Mouse (Mus musculus) CD8-positive naive resting alpha-beta T cell, adult 2 months (primary cell): ENCODE measurements around the gene Irf9.

ENCODE experiments used
- DNase-seq, 2 experiments: peaks; one replicate each; pipeline ENCODE4 v3.0.0; 2022; ENCODE audit warnings: low read depth in 2 of 2, low spot score in 2 of 2

Irf9 gene

DNA sequence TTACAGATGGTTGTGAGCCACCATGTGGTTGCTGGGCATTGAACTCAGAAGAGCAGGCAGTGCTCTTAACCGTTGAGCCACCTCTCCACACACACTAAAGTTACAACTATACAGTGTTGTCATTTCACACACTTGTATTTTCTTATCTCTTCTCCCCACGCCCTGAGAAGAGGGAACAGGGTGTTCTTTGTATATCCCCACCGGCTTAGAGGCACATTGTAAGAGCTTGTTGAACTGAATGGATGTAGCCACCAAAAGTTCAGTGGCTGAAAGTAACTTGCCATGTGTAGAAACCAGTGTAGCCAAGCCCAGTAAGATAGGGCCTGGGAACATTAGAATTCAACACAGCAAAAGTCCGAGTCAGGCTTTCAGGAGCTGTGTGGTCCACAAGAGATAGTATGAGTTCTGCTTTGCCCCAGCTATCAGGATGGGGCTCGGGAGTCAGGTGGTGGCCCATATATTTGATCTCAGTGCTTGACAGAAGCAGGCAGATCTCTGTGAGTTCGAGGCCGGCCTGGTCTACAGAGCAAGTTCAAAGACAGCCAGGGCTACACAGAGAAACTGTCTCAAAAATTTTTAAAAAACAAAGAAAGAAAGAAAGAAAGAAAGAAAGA lies 11.3 kb downstream of the Irf9 start:
- DNase-seq = no peak

DNA sequence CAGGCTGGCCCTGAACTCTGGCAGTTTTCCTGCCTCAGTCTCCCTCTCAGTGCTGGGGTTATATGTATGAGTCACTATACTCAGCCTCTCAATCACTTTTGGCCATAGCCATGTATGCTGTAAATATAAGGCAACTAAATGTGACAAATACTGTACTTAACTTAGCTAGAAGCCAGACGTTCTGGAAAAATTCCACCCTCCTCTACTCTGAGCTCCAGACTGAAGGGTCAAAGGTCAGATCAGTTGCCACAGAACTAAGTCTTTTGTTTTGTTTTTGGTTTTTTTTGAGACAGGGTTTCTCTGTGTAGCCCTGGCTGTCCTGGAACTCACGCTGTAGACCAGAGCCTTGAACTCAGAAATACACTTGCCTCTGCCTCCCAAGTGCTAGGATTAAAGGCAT lies 12.5 kb downstream of the Irf9 start:
- no peak for DNase-seq

DNA sequence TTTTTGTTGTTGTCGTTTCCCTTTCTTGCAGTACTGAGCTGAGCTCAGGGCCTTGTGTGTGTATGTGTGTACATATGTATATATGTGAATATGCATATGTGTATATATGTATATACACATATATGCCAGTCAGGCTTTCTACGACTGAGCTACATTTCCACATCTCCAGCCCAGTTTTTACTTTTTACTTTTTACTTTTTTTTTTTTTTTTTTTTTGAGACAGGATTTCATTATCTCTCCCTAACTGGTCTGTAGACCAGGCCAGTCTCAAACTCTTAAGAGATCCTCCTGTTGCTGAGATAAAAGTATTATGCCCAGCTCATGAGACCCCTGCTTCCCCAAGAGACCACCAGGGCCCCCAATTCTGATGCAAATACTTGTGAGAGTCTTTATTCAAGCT lies 13.5 kb downstream of the Irf9 start:
- DNase-seq = no peak

DNA sequence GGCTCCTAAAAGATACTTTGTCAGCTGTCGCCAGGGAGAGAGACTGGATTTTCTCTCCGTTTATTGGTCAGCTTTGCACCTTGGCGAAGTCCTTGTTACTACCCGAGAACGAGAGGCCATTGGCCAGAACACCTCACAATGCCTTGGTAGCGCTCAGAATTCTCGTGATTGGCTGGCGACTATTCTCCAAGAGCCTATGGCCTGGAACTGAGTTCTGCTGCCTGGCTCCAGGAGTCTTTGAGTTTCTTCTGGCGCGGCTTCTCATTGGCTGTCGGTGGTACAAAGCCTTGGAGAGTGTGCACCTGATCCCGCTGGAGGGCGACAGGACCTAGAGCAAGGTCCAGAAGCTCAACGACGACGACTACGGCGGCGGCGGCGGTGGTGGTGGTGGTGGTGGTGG lies 14.5 kb downstream of the Irf9 start, which contains the start of gene Rec8:
Gene Rec8, plus strand, starts transcription at position 216 of the 400 bp plus-strand sequence.
- DNase-seq = no peak

DNA sequence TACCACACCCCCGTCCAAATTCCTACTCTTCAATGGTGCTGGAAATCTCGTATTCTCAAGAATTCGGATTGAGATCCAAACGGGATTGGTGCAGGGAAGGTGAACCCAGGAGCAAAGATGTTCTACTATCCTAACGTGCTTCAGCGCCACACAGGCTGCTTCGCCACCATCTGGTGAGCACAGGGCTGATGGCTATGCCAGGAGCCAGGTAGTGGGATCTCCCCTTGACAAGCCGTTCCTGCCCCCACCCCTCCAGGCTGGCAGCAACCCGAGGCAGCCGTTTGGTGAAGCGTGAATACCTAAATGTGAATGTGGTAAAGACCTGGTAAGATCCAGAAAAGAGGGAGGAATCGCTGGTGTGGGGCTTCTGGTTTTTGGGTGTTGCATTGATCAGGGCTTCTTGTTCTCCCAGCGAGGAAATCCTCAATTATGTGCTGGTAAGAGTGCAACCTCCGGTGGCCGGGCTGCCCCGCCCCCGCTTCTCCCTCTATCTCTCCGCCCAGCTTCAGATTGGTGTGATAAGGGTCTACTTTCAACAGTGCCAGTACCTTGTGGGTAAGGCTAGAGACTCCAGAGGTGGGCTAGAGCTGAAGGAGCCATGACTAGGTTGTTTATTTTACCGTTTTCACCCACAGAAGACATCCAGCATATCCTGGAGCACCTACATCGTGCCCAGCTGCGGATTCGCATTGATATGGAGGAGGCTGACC lies 15.3 kb downstream of the Irf9 start:
- no peak for DNase-seq

DNA sequence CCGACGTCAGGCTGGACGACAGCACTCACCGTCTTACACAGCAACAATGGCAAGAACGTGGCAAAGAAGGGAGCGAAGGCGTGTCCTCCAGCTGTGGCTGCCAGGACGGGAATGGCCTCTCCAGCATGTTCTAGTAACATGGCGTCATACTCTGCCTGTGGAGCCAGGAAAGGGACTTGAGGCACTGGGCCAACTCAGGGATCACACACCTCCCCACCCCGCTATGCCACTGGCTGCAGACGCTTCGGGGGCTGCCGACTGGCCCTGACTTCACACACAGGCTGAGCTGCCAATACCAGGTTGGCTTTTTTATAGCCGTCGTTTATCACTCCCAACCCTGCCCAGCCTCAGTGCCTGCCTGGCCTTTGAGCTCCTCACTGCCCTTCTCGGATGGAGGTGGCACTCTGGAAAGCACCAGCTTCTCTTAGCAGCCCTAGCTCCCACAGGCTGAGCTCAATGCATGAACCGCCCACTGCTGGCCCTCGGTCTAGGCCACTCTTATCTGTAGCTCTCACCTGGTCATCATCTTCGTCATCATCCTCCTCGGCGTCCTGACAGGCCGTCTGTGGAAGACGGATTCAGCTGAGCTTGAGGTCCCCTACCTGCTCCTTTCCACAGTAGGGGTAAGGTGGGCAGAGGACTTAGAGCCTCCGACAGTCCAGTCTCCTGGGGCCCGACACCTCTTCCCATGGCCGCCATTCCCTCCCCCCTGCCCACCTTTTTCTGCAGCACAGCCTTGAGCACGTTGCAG lies 24.9 kb downstream of the Irf9 start:
- no peak for DNase-seq

DNA sequence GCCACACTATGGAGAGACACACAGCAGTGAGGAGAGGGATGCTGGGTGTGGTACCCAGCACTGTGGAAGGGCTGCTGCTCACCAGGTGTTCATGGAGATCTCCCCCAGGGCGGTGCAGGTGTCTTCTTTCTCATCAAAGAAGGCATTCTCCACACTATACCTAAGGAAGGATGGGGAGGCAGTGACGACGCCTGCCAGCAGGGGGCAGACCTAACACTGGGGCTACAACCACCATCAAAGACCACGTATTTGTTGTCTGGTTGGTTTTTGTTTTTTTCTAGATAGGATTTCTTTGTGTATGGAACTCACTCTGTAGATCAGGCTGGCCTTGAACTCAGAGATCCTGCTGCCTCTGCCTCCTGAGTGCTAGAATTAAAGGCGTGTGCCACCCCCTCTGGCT lies 25.9 kb downstream of the Irf9 start:
- DNase-seq = peak; percentile 76 to 87

DNA sequence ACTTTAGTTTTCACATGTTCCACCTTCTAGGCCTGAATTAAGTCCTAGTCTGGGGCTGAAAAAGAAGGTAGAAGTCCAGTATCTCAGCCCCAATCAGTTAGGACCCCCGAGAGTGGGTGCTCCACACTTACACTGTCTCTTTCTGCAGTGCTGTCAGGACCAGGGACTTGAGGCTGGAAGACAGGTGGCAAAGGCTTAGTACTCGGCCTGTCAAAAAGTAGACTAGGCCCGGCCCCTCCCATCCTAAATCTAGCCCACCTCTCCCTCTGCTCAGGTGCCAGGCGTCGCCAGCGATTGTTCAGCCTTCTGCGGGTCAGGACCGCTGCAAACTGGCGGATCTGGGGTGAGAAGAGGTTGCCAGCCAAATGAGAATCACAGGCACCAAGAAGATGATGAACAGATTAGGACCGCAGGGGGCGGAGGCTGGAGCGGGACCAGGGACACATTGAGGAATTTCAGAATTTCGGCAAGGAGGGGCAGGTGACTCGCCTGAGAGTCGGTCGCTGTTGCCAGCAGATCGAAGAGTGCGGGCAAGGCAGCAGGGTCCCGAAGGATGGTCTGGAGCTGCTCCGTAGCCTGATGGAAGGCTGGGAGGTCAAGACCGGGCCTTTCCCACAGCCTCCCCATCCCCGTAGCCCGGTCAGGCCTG lies 31.6 kb downstream of the Irf9 start:
- no peak for DNase-seq

DNA sequence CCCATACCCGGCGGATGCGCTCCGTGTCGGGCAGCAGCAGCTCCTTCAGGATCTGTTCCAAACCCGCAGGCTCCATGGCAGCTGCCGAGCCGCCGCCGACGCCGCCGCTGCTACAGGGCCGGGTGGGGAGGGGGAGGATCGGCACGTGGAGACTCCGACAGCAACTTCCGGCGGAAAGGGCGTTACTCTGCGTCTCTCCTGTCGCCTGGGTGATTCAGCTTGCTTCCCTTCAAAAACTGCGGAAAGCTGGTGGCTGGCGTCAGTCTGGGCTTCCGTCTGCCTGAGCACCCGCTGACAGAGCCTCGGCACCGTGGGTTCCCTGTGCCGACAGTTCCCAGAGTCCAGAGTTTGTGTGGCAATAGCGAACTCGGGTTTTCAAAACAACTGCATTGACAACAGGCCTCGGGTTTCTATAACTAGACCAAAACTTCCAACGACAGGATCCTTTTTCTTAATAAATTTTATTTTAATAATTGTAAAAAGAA lies 32.2 kb downstream of the Irf9 start, which contains the start of gene Ipo4:
Gene Ipo4, minus strand, starts transcription at position 435 of the 485 bp plus-strand sequence.
- DNase-seq = peak; percentile 76 to 82

DNA sequence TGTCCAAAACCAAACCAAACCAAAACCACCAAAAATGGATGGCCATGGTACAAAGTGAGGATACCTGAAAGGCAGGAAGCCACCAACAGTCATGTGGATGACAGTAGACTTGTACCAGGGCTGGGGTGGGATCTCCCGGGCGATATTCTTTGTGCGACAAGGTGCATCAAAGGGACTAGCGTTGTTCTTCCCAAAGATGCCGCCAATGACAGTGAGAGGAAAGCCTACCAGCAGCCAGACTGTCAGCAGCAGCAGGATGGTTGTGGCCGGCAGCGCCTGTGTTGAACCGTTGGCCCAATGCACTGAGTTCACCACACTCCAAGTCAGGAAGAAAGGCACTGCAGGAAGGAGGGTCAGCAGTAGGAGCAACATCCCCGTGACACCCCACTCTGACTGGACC lies 34.4 kb downstream of the Irf9 start, which contains the start of gene Gm49378:
Gene Gm49378, minus strand, starts transcription at position 101 of the 400 bp plus-strand sequence.
- DNase-seq = no peak

DNA sequence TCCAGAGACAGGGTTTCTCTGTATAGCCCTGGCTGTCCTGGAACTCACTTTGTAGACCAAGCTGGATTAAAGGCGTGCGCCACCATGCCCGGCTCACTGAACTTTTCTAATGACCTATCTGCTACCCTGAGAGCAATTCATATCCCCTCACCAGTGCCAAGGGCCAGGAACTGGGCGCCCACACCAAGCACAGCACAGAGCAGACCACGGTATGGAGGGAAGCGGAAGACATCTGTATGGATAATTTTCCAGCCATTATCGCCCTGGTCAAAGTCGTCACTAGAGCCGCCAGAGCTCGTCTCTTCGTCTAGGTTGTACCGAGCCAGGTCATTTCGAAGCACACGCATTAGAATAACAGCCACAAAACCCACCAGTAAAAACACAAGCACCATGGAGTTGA lies 37.4 kb downstream of the Irf9 start:
- DNase-seq = no peak

DNA sequence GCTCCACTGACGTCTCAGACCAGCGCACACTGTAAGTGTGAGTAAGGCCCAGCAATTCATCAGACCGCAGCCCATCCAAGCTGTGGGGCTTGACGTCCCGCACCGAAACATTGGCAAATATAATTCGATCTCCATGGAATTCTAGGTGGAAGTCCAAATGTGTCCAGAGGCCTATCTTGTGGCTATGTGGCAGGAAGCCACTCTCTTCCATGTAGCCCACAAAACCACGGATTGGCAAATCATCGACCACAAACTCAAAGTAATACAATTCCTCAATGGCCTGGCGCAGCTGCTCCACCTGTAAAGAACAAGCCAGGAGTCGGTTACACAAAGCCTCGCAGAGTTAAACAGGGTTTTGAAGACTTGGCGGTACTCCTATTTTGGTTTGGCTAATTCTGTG lies 37.9 kb downstream of the Irf9 start:
- no peak for DNase-seq

DNA sequence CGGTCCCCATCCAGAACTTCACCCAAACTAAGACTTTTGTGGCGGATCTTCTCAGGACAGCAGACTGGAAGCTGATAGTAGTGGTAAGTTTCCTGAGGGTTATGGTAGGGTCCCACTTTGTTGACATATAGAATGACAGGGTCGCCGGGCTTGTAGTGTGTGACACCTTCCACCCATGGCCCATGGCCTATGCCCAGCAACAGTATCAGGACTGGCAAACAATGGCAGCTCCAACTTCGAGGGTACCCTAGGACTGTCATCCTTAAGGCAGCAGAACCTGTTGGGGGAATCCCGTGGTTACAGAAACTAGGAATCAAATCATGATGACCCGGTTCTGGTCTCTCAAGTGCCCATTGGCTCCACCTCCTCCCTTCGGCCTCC lies 39.3 kb downstream of the Irf9 start:
- DNase-seq = no peak

DNA sequence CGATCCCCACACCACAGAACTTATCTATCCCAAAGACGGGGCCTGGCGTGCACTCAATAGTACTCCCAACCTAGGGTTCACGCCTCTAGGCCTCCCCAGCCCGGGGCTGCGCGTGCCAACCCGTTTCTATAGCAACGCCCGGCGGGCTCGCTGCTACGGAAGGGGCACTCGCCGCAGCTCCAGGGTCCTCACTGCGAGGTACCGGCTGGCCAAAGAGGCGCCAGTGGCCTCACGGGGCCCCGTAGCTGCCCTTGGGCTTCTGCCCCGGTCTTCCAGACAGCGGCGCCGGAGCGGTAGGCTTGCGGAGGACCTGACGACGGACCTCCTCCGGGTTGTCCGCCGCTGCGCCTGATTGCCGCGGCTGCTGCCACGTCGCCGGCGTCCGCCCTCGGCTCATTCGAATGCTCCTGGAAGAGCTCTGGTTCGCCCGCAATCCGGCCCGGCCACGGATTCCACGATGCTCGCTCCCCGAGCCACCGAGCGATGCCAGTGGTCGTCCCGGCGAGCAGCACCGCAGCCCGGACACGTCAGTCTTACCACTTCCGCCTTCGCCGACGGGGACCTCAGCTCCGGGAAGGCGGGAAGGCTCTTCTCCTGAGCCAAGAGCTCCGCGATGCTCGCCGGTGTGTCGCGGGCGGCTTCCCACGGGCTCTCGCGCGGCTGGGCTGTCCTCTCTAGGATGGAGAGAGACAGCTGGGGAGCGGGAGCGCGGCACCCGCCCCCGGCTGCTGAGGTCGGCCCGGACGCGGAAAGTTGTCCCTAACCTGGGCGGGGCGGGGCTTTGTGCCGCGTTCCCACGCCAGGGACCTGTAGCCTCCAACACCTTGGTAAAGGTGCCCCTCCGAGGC lies 39.9 kb downstream of the Irf9 start, which contains the start of gene Tm9sf1:
Gene Tm9sf1, minus strand, starts transcription at position 747 of the 848 bp plus-strand sequence.
- DNase-seq = peak; percentile 71 to 76

DNA sequence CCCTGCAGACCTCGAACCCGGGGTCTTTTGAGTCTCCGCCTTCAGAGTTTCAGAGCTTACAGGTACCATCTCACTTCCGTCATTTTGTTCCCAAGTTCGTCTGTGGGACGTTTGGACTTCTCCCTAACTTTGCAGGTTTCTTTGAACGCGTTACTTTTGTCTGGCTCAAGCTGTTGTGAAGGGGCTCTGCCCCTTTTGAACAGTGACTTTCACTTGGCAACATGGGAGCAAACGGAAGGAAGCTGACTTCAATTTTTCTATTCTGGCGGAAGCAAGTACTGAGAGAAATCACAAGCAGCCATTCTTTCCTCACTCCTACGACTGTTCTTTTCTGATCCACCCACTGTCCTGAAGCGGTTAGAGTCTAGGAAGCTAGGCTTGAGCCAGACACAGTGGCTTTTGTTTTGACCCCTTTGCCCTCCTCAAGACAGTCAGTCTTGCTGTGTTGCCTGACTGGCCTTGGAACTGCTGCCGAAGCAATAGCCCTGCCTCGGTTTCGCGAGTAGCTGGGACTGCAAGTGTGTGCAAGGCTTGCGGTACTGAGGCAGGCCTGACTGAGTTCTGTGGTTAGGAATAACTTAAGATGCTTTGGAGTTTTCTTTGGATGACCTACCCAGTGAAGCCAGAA lies 41.0 kb downstream of the Irf9 start:
- peak; percentile 13 to 35 for DNase-seq

DNA sequence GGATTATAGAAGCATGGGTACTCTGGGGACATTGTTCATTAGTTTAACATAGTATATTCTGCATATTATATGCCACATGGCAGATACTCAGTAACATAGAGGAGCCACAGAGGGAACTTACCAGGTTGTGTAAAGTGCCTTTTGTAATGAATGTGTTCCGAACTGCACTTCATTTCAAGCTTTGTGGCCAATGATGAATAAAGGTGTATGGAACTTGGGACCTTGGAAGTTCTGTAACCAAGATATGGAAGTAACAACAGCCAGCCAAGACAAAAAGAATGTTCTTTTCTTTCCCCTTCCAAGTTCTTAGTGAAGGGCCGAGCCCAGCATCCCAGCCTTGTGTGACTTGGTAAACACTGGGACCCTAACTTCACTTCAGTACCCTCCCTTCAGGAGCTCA lies 46.5 kb downstream of the Irf9 start, which contains the start of gene Tssk4:
Gene Tssk4, plus strand, starts transcription at position 301 of the 400 bp plus-strand sequence.
- DNase-seq = no peak

DNA sequence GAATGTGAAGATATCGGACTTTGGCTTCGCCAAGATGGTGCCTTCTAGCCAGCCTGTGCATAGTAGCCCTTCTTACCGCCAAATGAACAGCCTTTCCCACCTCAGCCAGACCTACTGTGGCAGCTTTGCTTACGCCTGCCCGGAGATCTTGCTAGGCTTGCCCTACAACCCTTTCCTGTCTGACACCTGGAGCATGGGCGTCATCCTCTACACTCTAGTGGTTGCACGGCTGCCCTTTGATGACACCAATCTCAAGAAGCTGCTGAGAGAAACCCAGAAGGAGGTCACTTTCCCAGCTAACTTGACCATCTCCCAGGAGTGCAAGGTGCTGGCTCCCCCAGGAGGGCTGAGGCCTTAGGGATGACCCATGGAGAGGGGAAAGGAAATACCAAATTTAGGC lies 48.2 kb downstream of the Irf9 start:
- DNase-seq = no peak

DNA sequence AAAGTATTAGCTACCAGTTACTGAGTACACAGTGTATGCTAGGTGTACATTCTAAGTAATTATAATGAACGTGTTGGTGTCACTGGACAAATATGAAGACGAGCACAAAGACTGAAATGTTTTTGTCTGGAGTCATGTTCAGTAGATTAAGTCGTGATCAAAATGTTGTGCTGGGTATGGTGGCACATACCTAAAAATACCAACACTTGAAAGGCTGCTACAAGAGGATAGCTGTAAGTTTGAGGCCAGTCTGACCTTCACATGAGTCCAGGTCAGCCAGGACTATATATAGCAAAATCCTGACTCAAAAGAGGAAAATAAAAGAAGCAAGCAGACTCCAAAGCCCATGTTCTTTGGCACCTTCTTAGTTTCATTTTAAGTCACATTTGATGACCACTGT lies 53.6 kb downstream of the Irf9 start:
- DNase-seq = no peak

DNA sequence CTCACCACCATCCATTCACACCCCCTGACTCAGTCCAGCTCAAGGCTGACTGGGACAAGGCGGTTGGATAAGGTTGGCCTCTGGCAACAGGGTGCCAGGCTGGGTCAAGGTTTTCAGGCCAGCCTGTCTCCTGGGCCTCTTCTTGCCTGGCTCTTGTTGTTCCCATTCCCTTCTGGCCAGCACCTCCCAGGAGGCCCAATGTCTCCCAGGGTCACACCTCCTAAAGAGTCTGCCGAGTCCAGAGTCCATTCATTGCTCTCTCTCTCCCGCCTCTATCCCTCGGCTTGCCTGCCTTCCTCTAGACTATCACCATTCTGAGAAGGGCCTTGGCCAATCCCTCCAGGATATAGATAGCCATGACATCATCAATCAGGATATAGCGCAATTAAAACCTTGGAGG lies 54.6 kb downstream of the Irf9 start:
- no peak for DNase-seq
